Mouse (Mus musculus): ENCODE measurements around the gene Pank4. TPM values are rescaled to one million over a fixed set of nuclear protein-coding genes. Genes with fewer than 3 reads are reported as not detected.
A peak's percentile ranks its signal among the peaks of the same experiment; 100 is the strongest.

The Pank4 gene
- total RNA-seq, 1 experiment, result 29.3 TPM

GRCm38 (mm10) chr4:154958171-154958570, 5.8 kb upstream of the Pank4 start:
- Histone ChIP-seq H3K9ac (ENCODE audit: insufficient read depth, low read depth, low read length, poor library complexity, severe bottlenecking) (no peak overlapping the region), H3K4me3 (ENCODE audit: insufficient read depth in 1 of 2, low read depth in 1 of 2, low read length in 2 of 2, poor library complexity in 1 of 2, severe bottlenecking in 1 of 2) (peak overlapping the region in 1 of 2 experiments; percentile 18; a peak in 2 of 4 replicates), H3K36me3 (ENCODE audit: control insufficient read depth, insufficient read depth, low read length, poor library complexity, severe bottlenecking) (no peaks in the 10 kb centered on the region), H3K4me1 (ENCODE audit: control insufficient read depth in 2 of 2, insufficient read depth in 2 of 2, low read length in 2 of 2, poor library complexity in 1 of 2) (peaks cover under 1 to 14% of the 10 kb centered on the region in 2 experiments; a peak in 2 of 4 replicates), H3K27ac (ENCODE audit: insufficient read depth, low read depth, low read length, poor library complexity, severe bottlenecking) (no peak overlapping the region), H3K9me3 (ENCODE audit: control insufficient read depth, insufficient read depth, low read depth, low read length) (no peaks in the 10 kb centered on the region)
- DNase-seq (ENCODE audit: low read depth, low spot score), result no peak
- TF ChIP-seq ZNF384 (IDR thresholded peaks at IDR 0.05; ENCODE audit: low read depth, low read length), result no peak
- no peak for TF ChIP-seq CHD2 (IDR thresholded peaks at IDR 0.05; ENCODE audit: low read depth, low read length)
- TF ChIP-seq MAFK (IDR thresholded peaks at IDR 0.05; ENCODE audit: insufficient read depth, low read depth, low read length), result no peak
- no peak for TF ChIP-seq ZC3H11A (IDR thresholded peaks at IDR 0.05; ENCODE audit: borderline replicate concordance, low read depth, low read length)
- no peak for TF ChIP-seq HCFC1 (IDR thresholded peaks at IDR 0.05; ENCODE audit: borderline replicate concordance, insufficient read depth, low read length)
- in situ Hi-C loops (cut with MboI; ENCODE audit: low sequenced_read_pairs in 2 of 2, unreplicated experiment in 2 of 2), result no loop called here

GRCm38 (mm10) chr4:154958621-154959020, 5.3 kb upstream of the Pank4 start:
- H3K9me3 ChIP-seq (ENCODE audit: control insufficient read depth, insufficient read depth, low read depth, low read length), result no peaks in the 10 kb centered on the region
- H3K36me3 ChIP-seq (ENCODE audit: control insufficient read depth, insufficient read depth, low read length, poor library complexity, severe bottlenecking), result no peaks in the 10 kb centered on the region
- DNase-seq (ENCODE audit: low read depth, low spot score), result no peak
- H3K9ac ChIP-seq (ENCODE audit: insufficient read depth, low read depth, low read length, poor library complexity, severe bottlenecking), result no peak overlapping the region
- no peak for TF ChIP-seq CHD2 (IDR thresholded peaks at IDR 0.05; ENCODE audit: low read depth, low read length)
- TF ChIP-seq ZNF384 (IDR thresholded peaks at IDR 0.05; ENCODE audit: low read depth, low read length), result no peak
- TF ChIP-seq ZC3H11A (IDR thresholded peaks at IDR 0.05; ENCODE audit: borderline replicate concordance, low read depth, low read length), result no peak
- TF ChIP-seq MAFK (IDR thresholded peaks at IDR 0.05; ENCODE audit: insufficient read depth, low read depth, low read length), result no peak
- TF ChIP-seq HCFC1 (IDR thresholded peaks at IDR 0.05; ENCODE audit: borderline replicate concordance, insufficient read depth, low read length), result no peak
- no peak overlapping the region for H3K27ac ChIP-seq (ENCODE audit: insufficient read depth, low read depth, low read length, poor library complexity, severe bottlenecking)
- in situ Hi-C loops (cut with MboI; ENCODE audit: low sequenced_read_pairs in 2 of 2, unreplicated experiment in 2 of 2), result no loop called here
- H3K4me1 ChIP-seq (ENCODE audit: control insufficient read depth in 2 of 2, insufficient read depth in 2 of 2, low read length in 2 of 2, poor library complexity in 1 of 2), result peaks cover 0 to 10% of the 10 kb centered on the region in 2 experiments; a peak in 1 of 4 replicates
- no peak overlapping the region for H3K4me3 ChIP-seq (ENCODE audit: insufficient read depth in 1 of 2, low read depth in 1 of 2, low read length in 2 of 2, poor library complexity in 1 of 2, severe bottlenecking in 1 of 2)

DNA sequence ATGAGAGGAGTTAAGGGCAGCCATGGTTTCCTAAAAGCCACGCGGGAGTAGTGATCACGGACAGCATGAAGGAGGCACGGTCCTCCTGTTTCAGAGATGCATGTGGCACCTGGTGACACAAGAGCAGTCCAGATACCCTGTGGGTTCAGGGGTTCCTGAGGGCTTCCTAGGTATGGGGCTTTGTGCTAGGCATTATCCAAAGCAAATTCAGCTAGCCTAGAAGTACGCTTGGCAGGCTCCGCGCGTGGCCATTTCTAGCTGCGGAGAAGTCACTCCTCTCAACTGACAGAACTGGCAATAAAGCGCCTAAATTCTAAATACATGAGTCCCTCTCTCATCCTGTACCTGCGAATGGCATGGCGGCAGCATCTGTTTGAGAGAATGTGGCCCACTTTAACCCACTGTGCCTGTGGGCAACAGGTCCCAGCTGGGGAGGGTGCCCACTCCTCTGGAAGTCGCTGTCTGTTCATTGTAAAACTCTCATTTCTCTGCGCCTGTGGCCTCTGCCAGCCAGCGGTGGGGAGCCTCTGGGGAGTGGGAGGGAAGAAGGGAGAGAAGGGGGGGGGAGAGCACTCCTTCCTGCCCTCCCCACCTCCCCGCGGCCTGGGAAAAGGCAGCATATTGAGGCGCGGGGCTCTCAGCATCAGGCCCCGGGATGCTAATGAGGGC, 3.8 kb upstream of the Pank4 start:
- DNase-seq (ENCODE audit: low read depth, low spot score), result no peak
- H3K9ac ChIP-seq (ENCODE audit: insufficient read depth, low read depth, low read length, poor library complexity, severe bottlenecking), result peak overlapping the region; percentile 20; the same call in 1 of the 2 replicates
- H3K9me3 ChIP-seq (ENCODE audit: control insufficient read depth, insufficient read depth, low read depth, low read length), result no peaks in the 10 kb centered on the region
- peak overlapping the region; percentile 57 to 61 for H3K4me3 ChIP-seq (ENCODE audit: insufficient read depth in 1 of 2, low read depth in 1 of 2, low read length in 2 of 2, poor library complexity in 1 of 2, severe bottlenecking in 1 of 2)
- no peaks in the 10 kb centered on the region for H3K36me3 ChIP-seq (ENCODE audit: control insufficient read depth, insufficient read depth, low read length, poor library complexity, severe bottlenecking)
- no peak for TF ChIP-seq MAFK (IDR thresholded peaks at IDR 0.05; ENCODE audit: insufficient read depth, low read depth, low read length)
- peaks cover 0 to 10% of the 10 kb centered on the region in 2 experiments; a peak in 1 of 4 replicates for H3K4me1 ChIP-seq (ENCODE audit: control insufficient read depth in 2 of 2, insufficient read depth in 2 of 2, low read length in 2 of 2, poor library complexity in 1 of 2)
- in situ Hi-C loops (cut with MboI; ENCODE audit: low sequenced_read_pairs in 2 of 2, unreplicated experiment in 2 of 2), result no loop called here
- H3K27ac ChIP-seq (ENCODE audit: insufficient read depth, low read depth, low read length, poor library complexity, severe bottlenecking), result no peak overlapping the region

GRCm38 (mm10) chr4:154960690-154961225, 3.2 kb upstream of the Pank4 start, which contains the start of gene Hes5:
Gene Hes5 (plus strand): TSS chr4:154960923.
- peak within 1 kb of the TSS; percentile 57 to 61 for H3K4me3 ChIP-seq (ENCODE audit: insufficient read depth in 1 of 2, low read depth in 1 of 2, low read length in 2 of 2, poor library complexity in 1 of 2, severe bottlenecking in 1 of 2)
- H3K4me1 ChIP-seq (ENCODE audit: control insufficient read depth in 2 of 2, insufficient read depth in 2 of 2, low read length in 2 of 2, poor library complexity in 1 of 2), result peaks cover 0 to 10% of the 10 kb centered on the region in 2 experiments; a peak in 1 of 4 replicates
- H3K36me3 ChIP-seq (ENCODE audit: control insufficient read depth, insufficient read depth, low read length, poor library complexity, severe bottlenecking), result no peaks in the 10 kb centered on the region
- TF ChIP-seq ZNF384 (IDR thresholded peaks at IDR 0.05; ENCODE audit: low read depth, low read length) (no peak), CHD2 (IDR thresholded peaks at IDR 0.05; ENCODE audit: low read depth, low read length) (no peak), MAFK (IDR thresholded peaks at IDR 0.05; ENCODE audit: insufficient read depth, low read depth, low read length) (no peak), ZC3H11A (IDR thresholded peaks at IDR 0.05; ENCODE audit: borderline replicate concordance, low read depth, low read length) (no peak), HCFC1 (IDR thresholded peaks at IDR 0.05; ENCODE audit: borderline replicate concordance, insufficient read depth, low read length) (no peak)
- no peaks in the 10 kb centered on the region for H3K9me3 ChIP-seq (ENCODE audit: control insufficient read depth, insufficient read depth, low read depth, low read length)
- in situ Hi-C loops (cut with MboI; ENCODE audit: low sequenced_read_pairs in 2 of 2, unreplicated experiment in 2 of 2), result no loop called here
- no peak within 1 kb of the TSS for H3K27ac ChIP-seq (ENCODE audit: insufficient read depth, low read depth, low read length, poor library complexity, severe bottlenecking)
- H3K9ac ChIP-seq (ENCODE audit: insufficient read depth, low read depth, low read length, poor library complexity, severe bottlenecking), result peak within 1 kb of the TSS; percentile 51
- DNase-seq (ENCODE audit: low read depth, low spot score), result no peak
